Mouse (Mus musculus) natural killer cell, adult 2 months (primary cell): ENCODE measurements around the gene Pebp1.
"Not testable (repeated sequence)": the region's sequence is repeated elsewhere in the genome, so short reads cannot be mapped to it uniquely, and the experiment has no call there.

ENCODE experiments used
- DNase-seq, 2 experiments: peaks; one replicate each; pipeline ENCODE4 v3.0.0; 2022; ENCODE audit warnings: low spot score in 2 of 2

Gene Pebp1

GRCm38 (mm10) chr5:117286831-117287822, at the start of gene Pebp1:
Gene Pebp1, minus strand, starts transcription at chr5:117287625.
- peak; percentile 94 for DNase-seq

GRCm38 (mm10) chr5:117330457-117330856, 43.0 kb upstream of the Pebp1 start:
- no peak for DNase-seq

- DNase-seq = no peak
These were observed 39.0 kb upstream of the Pebp1 start for GRCm38 (mm10) chr5:117326408-117326807.

- no peak for DNase-seq
These were observed 36.3 kb upstream of the Pebp1 start for GRCm38 (mm10) chr5:117323751-117324150.

GRCm38 (mm10) chr5:117318741-117319629, 31.6 kb upstream of the Pebp1 start, which contains the start of gene Vsig10:
Gene Vsig10, plus strand, starts transcription at chr5:117319083.
- DNase-seq = peak; percentile 22 to 34

GRCm38 (mm10) chr5:117314587-117315428, 27.4 kb upstream of the Pebp1 start:
- DNase-seq = no peak

GRCm38 (mm10) chr5:117313909-117314308, 26.5 kb upstream of the Pebp1 start:
- DNase-seq = no peak

- DNase-seq = peak; percentile 28 to 36
These were observed 26.0 kb upstream of the Pebp1 start for GRCm38 (mm10) chr5:117313420-117313819.

- DNase-seq = peak; percentile 46 to 68
These were observed 20.3 kb upstream of the Pebp1 start for GRCm38 (mm10) chr5:117307699-117308098.

GRCm38 (mm10) chr5:117306826-117307225, 19.4 kb upstream of the Pebp1 start:
- DNase-seq = no peak

- DNase-seq = no peak
These were observed 18.3 kb upstream of the Pebp1 start for GRCm38 (mm10) chr5:117305754-117306153.

GRCm38 (mm10) chr5:117304947-117305346, 17.5 kb upstream of the Pebp1 start:
- peak; percentile 48 to 70 for DNase-seq

GRCm38 (mm10) chr5:117303691-117304579, 16.5 kb upstream of the Pebp1 start:
- DNase-seq = no peak

GRCm38 (mm10) chr5:117302899-117303298, 15.5 kb upstream of the Pebp1 start:
- no peak for DNase-seq

- DNase-seq = no peak
These were observed 7.6 kb upstream of the Pebp1 start for GRCm38 (mm10) chr5:117295011-117295410.

GRCm38 (mm10) chr5:117293776-117294175, 6.4 kb upstream of the Pebp1 start:
- not testable (repeated sequence) for DNase-seq

GRCm38 (mm10) chr5:117292547-117292946, 5.1 kb upstream of the Pebp1 start:
- no peak for DNase-seq

- no peak for DNase-seq
These were observed 3.9 kb upstream of the Pebp1 start for GRCm38 (mm10) chr5:117291312-117291711.

GRCm38 (mm10) chr5:117290081-117290480, 2.7 kb upstream of the Pebp1 start:
- no peak for DNase-seq

- DNase-seq = no peak
These were observed 2.2 kb upstream of the Pebp1 start for GRCm38 (mm10) chr5:117289646-117290045.
